Mouse (Mus musculus) brain, embryonic 14.5 days (tissue): ENCODE measurements around the gene Ptpn5.

ENCODE experiments used
- CTCF ChIP-seq: fragments of 200-500 bp; IDR thresholded peaks from 2 replicates; pipeline ENCODE4 v1.5.1; 2012; ENCODE audit warnings: inconsistent platforms, mild to moderate bottlenecking, moderate library complexity, borderline replicate concordance; ENCODE audit not compliant: insufficient read depth, insufficient read length; ENCODE audit errors: extremely low read depth
- POLR2A ChIP-seq: fragments of 200-500 bp; IDR thresholded peaks from 2 replicates; pipeline ENCODE4 v1.6.1; 2012; ENCODE audit warnings: mild to moderate bottlenecking, inconsistent platforms, borderline replicate concordance; ENCODE audit not compliant: poor library complexity, insufficient read depth, insufficient read length, severe bottlenecking; ENCODE audit errors: extremely low read depth

DNA sequence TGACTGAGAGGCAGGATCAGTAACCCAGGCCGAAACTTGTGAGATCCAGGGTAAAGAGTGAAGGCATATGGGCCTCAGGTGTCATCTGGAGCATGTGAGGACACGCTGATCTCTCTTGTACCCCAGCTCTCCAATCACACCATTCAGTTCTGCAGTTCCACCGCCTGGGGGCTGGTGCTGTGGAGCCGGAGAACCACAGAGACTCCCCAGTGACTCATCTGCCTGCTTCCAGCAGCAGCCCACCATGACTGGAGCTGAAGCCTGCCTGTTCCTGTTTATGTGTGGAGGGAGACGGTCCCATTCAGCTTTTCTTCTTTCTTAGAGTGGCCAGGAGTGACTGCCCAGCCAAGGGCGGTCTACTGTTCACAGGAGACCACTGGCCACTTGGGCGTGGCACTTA is 35.4 kb downstream of the Ptpn5 start:
- TF ChIP-seq POLR2A (no peak), CTCF (no peak)
